Mouse (Mus musculus): ENCODE results near the gene Sash1.
"Not testable (repeated sequence)": the region's sequence is repeated elsewhere in the genome, so short reads cannot be mapped to it uniquely, and the experiment has no call there.

Gene Sash1

DNA sequence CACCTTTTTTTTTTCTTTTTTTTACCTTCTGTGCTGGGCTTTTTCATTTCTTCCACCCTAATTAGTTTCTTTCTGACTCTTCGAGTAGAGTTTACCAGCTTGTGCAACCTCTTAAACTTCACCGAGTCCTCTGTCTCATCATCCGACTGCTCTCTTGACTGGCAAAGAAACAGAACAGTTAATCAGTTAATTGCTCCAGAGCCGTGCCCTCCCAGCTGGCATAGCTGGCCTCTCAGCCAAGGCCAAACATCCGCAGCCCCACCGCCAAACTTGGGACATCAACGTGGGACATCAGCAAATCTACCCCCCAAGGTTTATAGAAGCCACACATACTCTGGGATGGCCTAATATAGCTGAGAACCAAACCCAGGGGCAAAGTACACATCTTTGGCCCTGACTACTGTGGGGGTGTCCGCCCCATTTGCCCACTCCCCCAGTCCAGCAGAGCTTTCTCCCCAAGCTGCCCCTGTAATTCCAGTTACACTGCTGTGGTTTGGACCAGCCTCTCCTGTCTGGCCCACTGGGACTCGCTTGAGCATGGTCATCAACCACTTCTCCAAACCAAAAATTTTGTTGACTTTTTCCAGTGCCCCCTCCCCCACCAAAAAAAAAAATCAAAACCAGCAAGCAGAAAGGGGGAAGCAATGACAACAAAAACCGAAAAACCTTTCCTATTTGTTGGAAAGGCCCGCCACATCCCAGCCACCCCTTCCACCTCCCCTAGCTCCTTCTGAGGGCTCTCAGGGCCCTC, 129.1 kb downstream of the Sash1 start:
- DNase-seq (ENCODE audit: low spot score in 2 of 2) = no peak

- no peak for DNase-seq (ENCODE audit: low spot score in 2 of 2)
Measured at GRCm38 (mm10) chr10:8753377-8753776, 132.5 kb downstream of the Sash1 start.

- no peak for DNase-seq (ENCODE audit: low spot score in 2 of 2)
Measured at GRCm38 (mm10) chr10:8752436-8752835, 133.4 kb downstream of the Sash1 start.

DNA sequence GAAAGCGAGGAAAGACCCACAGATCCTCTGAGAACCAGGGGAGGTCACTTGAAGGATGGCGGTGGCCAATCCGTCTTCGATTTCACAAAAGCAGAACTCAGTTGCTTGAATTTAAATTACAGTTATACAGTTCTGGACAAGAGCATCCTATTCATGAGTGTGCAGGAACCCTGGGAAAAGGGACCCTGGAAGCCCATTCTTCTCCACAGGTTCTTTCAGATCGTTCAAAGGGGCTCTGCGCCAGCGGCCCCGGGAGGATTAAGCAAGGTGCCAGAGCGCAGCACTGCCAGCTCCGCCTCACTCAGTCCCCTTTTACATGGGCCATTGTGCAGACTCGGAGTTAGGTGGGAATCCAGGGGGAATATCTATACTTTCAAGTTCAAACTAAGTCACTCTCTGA, 136.3 kb downstream of the Sash1 start:
- no peak for DNase-seq (ENCODE audit: low spot score in 2 of 2)

DNA sequence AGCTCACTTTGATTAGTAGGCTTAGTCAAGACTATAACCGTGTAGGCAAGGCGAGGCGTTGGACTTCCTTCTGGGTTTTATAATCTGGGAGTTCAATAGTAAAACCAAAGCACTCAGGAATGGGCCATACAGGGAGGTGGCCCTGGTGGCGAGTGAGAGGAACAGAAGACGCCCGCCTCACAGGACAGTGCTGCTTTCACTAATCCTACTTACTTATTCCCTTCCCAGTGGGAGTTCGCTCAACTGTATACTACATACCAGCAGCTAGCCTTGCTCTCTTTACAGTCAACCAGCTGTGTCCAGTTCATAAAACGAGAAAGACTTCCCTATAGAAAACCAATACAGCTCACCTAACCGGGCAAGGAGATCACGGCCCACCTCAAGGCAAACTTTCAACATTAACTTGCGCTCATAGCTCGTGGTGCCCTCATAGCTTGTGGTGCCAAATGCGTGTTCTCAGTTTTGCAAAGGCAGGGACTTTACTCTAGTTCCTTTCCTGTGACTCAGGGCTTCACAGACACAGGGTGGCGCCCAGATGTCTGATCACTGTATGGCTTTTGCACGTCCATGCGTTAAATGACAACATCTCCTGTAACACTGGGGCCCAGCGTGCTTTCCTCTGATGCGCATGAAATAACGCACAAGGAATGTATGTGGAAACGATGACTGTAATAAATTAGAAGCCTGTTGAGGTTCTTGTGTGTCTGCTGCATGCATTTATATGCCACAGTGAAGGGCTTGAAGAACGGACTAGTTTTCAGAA, 138.2 kb downstream of the Sash1 start:
- no peak for DNase-seq (ENCODE audit: low spot score in 2 of 2)

DNA sequence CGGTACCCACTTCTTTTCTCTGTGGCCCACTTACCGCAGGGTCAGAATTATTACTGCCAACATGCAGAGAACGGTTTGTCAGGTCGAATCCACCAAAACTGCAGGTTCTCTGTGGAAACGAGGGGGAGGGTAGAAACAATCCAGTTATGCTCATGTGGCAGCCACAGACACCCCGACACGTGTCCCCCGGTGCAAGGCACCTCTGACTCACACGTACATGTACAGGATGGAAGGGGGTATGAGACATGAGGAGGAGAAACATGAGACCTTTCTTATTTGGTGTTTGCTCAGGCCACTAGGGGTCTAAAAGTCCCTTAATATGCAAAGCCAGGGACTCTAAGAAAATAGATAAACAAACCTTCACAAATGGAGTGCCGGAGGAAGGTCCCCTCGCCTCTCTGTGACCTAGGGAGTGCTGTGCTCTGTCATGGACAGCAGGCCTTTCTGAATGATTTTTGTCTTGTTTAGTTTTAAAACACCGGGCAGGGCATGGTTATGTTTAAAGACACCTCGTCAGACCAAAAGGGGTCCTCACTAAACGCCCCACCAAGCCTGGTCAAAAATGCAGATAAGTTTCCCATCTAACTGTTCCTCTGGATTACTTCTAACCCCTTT, 139.7 kb downstream of the Sash1 start:
- DNase-seq (ENCODE audit: low spot score in 2 of 2) = no peak

- peak; percentile 44 to 74 for DNase-seq (ENCODE audit: low spot score in 2 of 2)
Measured at GRCm38 (mm10) chr10:8742872-8743271, 143.0 kb downstream of the Sash1 start.

DNA sequence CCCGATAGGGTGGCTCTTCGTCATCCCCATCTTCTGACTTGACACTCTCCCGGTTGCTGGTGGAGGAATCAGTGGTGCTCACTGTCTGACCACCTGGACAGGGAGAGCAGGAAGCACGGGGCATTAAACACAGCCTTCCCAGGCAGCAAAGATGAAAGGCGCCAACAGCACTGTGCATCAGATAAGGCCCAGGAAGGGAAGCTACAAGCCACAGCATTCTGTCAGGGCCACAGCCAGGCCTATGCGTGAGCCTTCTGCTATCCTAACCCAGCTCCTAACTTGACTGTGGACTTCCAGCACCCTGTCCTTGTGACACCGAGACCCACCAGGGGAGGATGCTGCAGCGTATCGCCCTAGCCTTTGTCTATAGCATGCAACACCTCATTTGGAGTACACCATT, 144.4 kb downstream of the Sash1 start:
- no peak for DNase-seq (ENCODE audit: low spot score in 2 of 2)

DNA sequence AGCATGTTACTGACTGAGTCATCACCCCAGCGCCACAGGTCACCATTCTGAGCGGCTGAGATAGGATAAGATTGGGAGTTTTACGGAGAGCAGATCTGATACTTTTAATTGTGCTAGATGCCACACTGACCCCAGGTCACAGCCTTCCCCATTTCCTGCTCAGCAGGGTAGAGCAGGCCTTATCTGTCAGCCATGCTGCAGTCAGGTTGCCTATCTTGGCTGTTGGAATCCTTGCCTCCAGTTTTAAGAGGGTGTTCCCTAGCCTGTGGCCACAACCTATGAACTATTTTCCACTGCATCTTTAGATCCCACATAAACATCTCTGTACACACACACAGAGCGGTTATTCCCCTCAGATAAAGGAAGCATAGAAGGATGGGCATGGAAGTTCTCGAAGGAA, 145.1 kb downstream of the Sash1 start:
- DNase-seq (ENCODE audit: low spot score in 2 of 2) = no peak

- DNase-seq (ENCODE audit: low spot score in 2 of 2) = no peak
Measured at GRCm38 (mm10) chr10:8729387-8730337, 156.2 kb downstream of the Sash1 start.

- peak in 1 of 2 experiments; percentile 53 for DNase-seq (ENCODE audit: low spot score in 2 of 2)
Measured at GRCm38 (mm10) chr10:8719345-8719744, 166.5 kb downstream of the Sash1 start.

DNA sequence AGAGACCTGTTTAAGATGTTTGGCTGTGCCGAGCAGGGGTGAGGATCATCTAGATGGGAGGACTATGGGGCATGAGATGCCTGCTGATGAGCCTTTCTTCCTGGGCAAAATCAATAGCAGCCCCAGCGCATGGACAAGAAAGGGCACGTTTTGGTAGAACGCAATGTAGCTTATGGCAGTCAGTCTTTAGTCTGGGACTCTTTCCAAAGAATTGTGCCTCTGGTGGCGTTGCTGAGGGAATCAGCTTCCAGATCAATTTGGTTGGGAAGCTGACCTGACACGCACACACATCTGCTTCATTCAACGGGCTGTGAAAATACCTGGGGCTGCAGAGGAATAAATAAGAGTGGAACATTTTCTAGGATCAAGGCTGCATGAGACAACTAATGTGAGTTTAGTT, 167.0 kb downstream of the Sash1 start:
- DNase-seq (ENCODE audit: low spot score in 2 of 2) = peak in 1 of 2 experiments; percentile 37

DNA sequence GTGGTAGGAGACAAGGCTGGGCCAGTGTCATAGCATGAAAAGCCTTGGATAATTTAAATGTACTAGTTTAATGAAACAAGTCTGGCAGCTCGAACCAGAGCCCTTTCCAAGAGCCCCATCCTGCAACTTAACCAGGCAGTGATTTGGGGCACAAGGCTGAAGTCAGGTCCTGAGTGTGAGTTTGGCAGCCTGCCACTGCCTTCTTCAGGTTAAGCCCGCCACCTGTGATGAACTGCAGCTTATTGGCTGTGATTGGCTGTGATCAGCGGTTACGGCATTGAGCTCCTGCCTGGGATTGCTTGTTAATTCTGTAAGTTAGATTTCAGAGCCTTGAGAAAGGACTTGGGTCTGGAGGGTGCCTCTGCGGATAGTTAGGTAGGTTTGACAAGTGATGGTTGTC, 168.7 kb downstream of the Sash1 start:
- DNase-seq (ENCODE audit: low spot score in 2 of 2) = peak in 1 of 2 experiments; percentile 43

DNA sequence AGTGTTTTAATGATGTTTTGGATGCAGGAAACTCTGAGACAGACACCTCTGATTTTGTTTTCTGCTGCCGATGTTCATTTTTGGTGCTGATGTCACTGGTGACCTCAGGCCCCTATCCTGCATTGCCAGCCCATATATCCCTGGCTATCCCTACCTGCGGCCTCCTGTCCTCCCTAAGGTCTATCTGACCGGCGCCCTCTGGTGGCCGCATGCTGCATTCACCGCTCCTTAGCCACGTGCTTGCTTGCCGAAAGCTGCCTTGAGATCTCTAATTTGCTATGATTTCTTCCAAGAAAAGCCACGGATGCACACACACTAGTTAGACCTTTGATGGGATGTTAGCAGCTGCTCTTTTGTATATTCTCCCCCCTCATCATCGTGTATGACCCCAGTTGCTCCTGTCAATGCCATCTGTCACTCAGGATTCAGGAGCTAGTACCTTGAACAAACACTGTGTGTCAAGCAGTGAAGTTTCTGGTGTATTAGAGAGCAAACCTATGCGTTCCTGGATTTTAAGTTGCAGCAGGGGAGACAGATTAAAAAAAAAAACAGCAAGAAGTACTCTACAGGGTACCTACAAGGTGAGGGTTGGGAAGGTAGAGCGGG, 170.1 kb downstream of the Sash1 start:
- DNase-seq (ENCODE audit: low spot score in 2 of 2) = peak; percentile 55 to 79

- DNase-seq (ENCODE audit: low spot score in 2 of 2) = not testable (repeated sequence)
Measured at GRCm38 (mm10) chr10:8696636-8697035, 189.2 kb downstream of the Sash1 start.

GRCm38 (mm10) chr10:8693996-8694500, 191.8 kb downstream of the Sash1 start:
- DNase-seq (ENCODE audit: low spot score in 2 of 2) = no peak

DNA sequence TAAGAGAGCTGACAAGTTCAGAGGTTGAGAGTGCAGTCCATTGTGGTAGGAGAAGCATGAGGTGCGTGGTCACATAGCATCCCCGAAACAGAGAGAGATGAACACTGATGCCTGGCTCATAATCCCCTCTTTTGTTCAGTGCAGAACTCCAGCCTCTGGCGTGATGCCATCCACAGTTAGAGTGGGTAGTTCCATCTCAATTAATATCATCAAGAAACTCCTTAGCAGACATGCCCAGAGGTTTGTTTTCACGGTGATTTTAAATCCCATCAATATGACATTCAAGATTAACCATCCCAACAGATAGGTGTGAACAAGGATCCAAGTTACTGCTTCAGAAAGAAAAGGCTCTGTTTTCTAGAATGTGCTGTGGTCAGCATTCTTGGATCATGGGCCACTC, 192.3 kb downstream of the Sash1 start:
- no peak for DNase-seq (ENCODE audit: low spot score in 2 of 2)

GRCm38 (mm10) chr10:8692531-8692930, 193.3 kb downstream of the Sash1 start:
- no peak for DNase-seq (ENCODE audit: low spot score in 2 of 2)

- DNase-seq (ENCODE audit: low spot score in 2 of 2) = no peak
Measured at GRCm38 (mm10) chr10:8686219-8686618, 199.7 kb downstream of the Sash1 start.

DNA sequence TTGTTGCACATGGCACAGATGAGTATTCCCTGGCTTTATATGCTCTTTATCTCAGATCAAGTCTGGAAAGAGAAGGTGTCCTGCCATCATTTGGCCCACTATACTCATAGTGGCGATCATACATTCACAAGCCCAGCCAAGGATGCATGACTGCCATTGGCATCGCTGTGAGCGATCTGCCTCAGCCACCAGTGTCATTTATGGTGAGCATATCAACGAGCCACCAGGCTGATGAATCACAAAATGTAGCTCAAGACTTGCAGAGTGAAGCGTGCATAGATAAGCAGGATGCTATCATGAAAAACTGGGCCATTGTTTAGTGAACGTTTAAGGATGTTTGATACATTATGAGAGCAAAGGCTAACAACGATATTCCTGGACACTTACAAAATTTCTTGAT, 200.6 kb downstream of the Sash1 start:
- DNase-seq (ENCODE audit: low spot score in 2 of 2) = no peak

DNA sequence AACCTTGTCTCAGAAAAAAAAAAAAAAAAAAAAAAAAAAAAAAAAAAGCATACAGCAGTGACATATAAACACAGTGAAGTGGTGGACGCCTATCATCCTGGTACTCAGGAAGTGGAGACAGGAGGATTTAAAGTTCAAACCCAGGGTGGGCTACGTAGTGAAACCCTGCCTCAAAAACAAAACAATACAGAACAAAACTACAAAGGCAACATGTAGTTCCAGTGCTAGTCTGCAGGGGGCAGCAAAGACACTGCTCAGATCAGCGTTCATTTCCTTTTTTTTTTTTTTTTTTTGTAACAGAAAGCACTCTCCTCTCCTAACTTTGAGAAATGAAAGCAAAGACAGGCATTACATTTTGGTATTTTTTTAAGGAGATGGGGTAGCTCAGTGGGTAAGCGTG, 203.0 kb downstream of the Sash1 start:
- peak; percentile 23 to 66 for DNase-seq (ENCODE audit: low spot score in 2 of 2)
